Mouse (Mus musculus) CH12.LX (cell line): ENCODE results near the gene Myoc.

ENCODE experiments used
- BHLHE40 ChIP-seq: IDR thresholded peaks from 2 replicates; pipeline ENCODE4 v1.6.1; 2011; ENCODE audit warnings: mild to moderate bottlenecking, low read depth, low read length, improper control_type of control experiment
- EP300 ChIP-seq: IDR thresholded peaks from 2 replicates; pipeline ENCODE4 v1.6.1; 2011; ENCODE audit warnings: low read length, improper control_type of control experiment

DNA sequence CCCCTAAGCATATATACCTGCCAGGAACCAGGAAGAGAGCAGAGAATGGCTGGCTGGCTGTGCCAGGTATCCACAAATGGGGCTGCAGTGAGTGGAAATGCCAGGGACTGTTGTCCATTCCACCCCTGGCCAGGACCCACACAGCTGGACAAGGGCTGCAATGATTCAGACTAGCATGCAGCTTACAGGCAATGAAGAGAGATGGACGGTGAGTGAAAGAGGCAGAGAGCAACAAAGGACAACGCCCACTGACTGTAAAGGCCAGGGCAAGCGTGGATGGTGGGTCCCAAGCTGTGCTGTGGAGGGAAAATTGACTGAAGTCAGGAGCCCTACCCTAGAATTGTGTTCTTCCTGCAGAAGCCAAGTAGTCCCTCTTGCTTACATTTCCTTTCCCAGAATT lies 2.4 kb upstream of the Myoc start:
- TF ChIP-seq BHLHE40 (no peak), EP300 (no peak)
